Mouse (Mus musculus) kidney, postnatal 36 days (tissue): ENCODE data around the gene Klhl26.
"Not testable (repeated sequence)": the region's sequence is repeated elsewhere in the genome, so short reads cannot be mapped to it uniquely, and the experiment has no call there.

Experiments used
- DNase-seq, 2 experiments: peaks; one replicate each; pipeline ENCODE4 v3.0.0; 2021 to 2022; ENCODE audit warnings: mixed read lengths in 2 of 2

The Klhl26 gene

DNA sequence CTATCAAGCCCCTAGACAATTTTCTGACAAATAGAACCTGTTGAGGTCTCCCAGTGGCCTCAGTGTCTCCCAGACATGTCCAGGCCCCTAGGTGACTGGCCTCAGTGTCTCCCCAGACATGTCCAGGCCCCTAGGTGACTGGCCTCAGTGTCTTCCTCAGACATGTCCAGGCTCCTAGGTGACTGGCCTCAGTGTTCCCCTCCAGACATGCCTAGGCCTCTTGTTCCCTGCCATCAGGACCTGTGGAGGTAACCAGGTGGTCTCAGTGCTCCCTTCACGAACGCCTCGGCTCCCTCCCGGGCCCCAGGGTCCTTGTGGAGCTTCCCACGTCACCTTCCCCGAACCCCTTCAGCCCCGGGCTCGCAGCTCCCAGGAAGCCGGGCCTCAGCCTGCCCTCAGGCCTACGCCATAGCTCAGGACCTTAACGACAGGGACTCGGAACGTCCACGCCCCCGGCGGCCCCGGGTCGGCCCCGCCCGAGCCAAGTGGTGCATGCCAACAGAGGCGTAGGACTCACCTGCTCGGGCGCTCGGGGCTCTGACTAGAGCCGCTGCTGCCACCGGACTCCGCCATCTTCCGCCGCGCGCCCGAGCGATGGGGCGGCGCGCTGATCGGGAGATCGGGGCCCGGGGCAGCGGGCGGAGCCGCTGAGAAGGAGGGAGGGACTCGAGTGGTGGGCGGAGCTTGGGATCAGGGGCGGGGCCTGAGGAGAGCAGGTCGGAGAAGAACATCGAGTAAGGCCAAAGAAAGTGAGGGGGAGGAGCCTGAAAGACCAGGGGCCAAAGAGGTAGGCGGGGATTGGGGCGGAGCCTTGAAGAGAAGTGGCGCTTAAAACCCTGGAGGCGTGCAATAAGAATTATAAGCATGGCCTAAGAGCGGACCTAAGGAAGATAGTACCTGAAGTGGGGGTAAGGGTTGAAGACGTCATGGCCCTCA, at the start of gene Klhl26:
Gene Klhl26, minus strand, starts transcription at position 636 of the 936 bp plus-strand sequence.
- peak; percentile 97 to 99 for DNase-seq

DNA sequence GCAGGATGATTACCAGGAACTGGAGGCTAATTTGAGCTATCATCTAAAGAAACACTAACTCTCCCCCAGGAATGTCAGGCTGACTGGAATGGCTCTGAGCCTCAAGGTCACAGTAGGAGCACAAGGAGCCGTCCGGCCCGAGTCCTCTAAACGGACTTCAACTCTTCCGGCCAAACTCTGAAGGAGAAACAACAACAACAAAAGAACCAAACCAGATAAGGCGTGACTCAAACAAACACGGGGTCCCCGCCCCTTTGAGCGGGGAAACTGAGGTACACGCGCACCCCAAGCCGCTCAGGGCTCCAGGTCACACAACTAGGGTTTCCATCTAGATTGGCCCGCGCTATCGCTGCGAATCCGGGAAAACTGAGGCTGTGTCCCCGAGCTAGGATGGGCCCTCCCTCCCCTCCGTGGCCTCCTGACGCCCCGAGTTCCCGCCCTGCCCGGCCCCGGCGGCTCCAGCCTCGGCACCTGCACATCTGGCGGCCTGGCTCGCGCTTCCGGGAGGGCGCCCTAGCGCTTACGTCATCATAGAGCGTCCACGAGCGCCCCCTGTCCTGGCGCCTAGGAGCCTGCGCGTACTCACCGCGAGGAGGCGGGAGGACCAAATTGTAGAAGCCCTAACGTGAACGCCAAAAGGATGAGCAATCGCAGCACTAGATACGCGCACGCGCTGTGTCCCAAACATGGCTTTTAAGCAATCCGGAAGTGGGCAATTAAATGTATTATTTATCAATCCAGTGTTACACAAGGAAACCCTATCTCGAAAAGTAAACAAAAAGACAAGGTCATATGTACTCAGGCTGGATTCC, 46.0 kb upstream of the Klhl26 start:
- DNase-seq: peak; percentile 96 to 97

DNA sequence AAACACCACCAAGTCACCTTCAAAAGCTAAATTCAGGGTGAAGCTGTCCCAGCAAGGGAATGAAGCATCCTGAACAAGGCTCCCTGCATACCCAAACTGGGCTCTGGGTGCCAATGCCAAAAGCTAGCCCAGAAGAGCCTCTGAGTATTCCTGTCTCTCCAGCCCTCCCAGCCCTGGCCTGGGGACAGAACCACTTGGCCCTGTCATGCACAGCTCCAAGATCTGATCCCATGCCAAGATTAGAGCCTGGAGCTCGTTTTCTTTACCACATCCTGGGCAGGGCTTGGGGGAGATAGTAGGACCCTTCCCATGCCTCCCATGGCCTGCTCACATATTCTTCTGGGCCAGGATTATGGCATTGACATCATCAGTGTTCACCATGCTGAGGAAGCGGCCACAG, 42.8 kb upstream of the Klhl26 start:
- no peak for DNase-seq

- no peak for DNase-seq
Measured at GRCm38 (mm10) chr8:70519043-70519442, 42.3 kb upstream of the Klhl26 start.

DNA sequence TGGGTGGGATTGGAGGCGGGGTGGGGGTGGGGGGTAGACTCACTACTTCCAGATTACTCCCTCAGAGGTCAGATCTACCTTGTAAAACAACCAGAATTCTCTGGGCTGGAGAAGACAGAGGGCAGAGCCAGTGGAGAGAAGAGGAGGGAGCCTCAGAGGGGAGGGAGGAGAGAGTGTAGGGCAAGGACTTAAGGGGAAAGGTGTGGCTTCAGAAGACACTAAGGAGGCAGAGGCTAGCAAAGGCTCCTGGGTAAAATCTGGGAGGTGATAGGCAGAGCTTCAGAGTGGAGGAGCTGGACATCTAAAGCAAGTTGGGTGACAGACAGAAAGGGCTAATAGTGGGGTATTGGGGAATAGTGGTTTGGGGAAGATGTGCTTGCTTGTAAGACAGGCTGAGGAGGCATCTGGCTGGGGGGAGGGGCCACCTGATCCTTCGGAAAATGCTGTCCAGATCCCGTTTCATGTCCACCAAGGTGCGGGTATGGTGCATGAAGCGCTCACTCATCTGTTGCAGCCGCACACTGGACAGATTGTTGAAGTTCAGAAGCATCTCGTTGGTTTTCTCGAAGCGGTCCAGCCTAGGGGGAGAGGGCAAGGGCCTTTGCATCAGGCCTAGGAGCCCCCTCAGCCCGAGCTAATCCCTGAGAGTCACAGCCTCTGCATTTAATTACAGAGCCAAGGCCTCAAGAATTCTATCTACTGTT, 41.3 kb upstream of the Klhl26 start:
- no peak for DNase-seq

GRCm38 (mm10) chr8:70513441-70513840, 36.7 kb upstream of the Klhl26 start:
- peak in 1 of 2 experiments; percentile 49 for DNase-seq

DNA sequence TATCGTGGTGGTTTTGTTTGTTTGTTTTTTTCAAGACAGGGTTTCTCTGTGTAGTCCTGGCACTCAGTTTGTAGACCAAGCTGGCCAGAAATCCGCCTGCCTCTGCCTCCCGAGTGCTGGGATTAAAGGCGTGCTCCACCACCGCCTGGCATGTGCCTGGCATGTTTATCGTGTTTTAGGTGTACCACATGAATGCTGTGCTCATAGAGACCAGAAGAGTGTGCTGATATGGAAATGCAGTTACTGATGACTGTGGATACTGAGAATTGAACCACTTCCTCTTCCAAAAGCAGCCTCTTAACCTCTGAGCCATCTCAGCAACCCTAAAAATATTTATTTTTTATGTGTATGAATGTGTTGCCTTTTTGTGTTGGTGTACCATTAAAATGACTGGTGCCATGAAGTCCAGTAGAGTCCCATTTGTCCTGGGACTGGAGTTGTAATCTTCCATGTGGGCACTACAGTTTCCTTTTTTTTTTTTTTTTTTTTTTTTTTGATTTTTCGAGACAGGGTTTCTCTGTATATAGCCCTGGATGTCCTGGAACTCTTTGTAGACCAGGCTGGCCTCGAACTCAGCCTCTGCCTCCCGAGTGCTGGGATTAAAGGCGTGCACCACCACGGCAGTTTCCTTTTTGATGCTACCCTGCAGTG, 35.6 kb upstream of the Klhl26 start:
- DNase-seq: no peak

GRCm38 (mm10) chr8:70511770-70512169, 35.0 kb upstream of the Klhl26 start:
- no peak for DNase-seq

GRCm38 (mm10) chr8:70511174-70511573, 34.4 kb upstream of the Klhl26 start:
- DNase-seq: not testable (repeated sequence)

DNA sequence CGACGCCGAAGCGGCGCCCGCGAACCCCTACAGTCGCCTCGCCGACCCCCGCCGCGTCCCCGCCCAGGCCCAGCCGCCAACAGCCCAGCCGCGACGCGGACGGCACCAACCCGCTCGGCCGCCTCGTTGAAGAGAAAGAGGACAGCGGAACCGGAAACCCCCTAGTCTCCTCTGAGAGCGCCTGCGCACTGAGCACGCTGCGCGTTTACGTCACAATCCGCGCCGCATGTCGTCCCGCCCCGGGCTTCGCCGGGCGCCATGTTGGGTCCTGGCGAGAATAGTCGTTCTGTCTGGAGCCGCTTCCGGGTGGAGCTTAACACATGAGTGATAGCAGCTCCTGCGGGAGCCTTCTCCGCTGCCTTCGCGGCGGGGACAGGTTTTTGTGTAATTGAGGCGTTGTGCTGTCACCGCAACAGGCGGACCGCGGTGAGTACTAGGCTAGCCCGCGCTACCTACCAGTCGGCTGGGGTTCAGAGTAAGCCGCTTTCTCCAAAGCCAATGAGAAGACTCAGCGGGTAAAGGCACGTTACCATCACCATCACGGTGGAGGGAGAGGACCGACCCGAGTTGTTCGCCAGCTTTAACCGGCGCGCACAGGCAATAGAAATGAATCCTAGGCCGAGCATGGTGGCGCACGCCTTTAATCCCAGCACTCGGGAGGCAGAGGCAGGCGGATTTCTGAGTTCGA, 33.6 kb upstream of the Klhl26 start, which contains the start of gene Uba52:
Gene Uba52, minus strand, starts transcription at position 574 of the 688 bp plus-strand sequence.
- peak; percentile 97 for DNase-seq

DNA sequence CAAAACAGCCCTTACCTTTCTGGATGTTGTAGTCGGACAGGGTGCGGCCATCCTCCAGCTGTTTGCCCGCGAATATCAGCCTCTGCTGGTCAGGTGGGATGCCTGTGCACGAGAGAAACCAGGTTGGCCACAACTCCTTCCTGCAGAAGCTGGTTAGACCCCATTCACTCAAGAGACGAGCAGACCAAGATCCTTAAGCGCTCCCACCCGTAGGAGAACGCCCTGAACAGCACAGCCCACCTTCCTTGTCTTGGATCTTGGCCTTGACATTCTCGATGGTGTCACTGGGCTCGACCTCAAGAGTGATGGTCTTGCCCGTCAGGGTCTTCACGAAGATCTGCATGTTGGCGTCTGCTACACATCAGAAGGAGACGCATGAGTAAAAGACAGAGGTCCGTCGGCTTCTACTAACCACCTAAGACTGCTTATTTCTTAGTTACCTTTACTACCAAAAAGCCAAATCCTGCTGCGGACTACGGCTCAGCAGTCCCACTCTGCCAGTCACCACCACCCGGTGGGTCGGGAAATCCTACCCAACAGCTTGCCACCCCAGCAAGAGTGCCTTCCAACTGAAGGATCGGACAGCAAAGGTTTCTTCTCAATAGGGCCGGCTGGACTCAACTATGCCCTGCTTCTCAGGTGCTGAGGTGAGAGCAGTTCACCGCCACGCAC, 32.6 kb upstream of the Klhl26 start:
- DNase-seq: no peak

GRCm38 (mm10) chr8:70507027-70507393, 30.2 kb upstream of the Klhl26 start:
- DNase-seq: no peak

GRCm38 (mm10) chr8:70506328-70507026, 29.7 kb upstream of the Klhl26 start, which contains the start of gene Rex1bd:
Gene Rex1bd, minus strand, starts transcription at chr8:70506752.
- peak; percentile 96 to 97 for DNase-seq

DNA sequence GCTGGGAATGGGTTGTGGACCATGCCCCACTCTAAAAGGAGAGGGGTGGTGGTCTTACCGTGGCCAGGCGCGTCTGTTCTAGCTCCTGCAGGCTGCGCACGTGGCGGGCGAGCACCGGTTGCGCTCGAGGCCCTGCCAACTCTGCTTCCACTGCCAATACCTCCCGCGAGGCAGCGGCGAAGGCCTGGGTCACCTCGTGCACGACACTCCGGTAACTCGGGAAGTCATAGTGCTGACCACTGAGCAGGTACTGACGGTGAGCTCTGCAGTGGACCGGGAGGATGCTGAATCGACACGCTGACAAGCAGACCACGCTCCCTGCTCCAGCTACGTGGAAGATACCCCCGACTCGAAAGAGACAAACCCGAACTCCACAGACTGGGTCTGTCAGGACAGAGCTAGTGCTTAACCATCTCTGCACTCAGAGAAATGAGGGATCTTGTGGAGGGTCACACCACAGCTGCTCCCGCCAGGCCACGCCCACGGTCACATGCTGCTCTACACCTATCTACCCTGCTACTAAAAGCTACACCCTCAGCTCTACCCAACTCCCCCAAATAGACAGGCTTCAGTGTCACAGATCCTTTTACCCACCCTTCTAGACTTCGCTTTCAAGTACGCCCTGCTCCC, 29.0 kb upstream of the Klhl26 start:
- DNase-seq: peak in 1 of 2 experiments; percentile 36

DNA sequence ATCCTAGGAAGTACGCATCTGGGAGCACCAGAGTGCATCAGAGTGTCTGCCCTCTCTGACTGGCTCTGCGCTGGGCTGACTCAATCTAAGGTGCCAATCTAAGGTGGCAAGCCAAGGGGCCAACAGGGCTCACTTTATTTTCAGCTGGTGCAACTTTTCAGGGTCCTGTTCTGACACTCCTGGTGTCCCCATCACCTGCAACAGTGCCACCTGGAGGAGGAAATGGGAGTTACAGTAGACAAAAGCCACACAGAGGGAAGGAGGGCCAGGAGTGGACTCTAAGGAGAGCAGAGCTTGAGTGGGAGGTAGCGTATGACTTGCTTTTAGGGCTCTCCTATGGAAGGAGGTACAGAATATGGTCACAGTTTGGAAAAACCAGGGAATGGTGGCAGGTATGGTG, 28.1 kb upstream of the Klhl26 start:
- DNase-seq: peak; percentile 65 to 90

DNA sequence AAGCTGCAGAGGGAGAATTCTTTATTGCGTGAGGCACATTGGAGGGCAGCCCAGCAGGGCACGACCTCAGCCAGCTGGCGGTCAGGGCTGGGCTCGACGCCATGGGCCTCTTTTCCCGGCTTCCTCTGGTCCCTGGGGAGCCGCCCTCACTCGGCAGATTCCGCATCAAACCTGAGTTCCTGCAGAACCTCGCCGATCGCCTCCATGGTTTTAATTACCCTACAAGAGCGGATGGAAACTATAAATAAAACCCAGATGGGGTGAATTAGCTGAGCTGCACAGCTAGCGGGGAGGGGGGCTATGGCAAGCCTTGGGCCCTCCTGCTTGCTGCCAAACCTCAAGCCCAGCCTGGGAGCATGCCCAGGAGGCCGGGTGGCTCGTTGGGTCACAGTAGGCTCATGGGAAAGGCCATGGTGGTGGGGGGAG, 27.5 kb upstream of the Klhl26 start:
- DNase-seq: peak; percentile 49 to 74

GRCm38 (mm10) chr8:70503062-70503750, 26.4 kb upstream of the Klhl26 start:
- peak; percentile 63 to 83 for DNase-seq

DNA sequence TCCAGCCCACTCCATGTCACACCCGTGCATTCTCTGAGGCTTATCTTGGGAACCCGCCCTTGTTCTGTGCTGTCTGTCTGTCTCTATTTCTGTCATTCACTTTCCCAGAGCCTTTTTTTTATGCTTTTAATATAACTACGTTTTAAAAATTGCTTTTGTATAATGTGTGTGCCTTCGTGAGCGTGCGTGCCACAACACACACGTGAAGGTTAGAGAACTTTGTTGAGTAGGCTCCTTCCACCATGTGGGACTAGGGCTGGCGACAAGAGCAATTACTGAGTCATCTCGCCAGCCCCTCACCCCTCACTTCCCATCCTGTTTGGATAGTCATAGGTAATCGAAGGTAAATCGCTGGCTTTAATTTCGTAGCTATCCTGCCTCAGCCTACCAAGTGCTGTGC, 25.8 kb upstream of the Klhl26 start:
- no peak for DNase-seq
